Mouse (Mus musculus) thymus, adult 2 months (tissue): Measurements from ENCODE around the gene Sh2b3. TPM values are rescaled to one million over a fixed set of nuclear protein-coding genes. Genes with fewer than 3 reads are reported as not detected.
A peak's percentile ranks its signal among the peaks of the same experiment; 100 is the strongest.

Experiments used
- DNase-seq: peaks from one replicate; pipeline ENCODE4 v3.0.0; 2021
- H3K27ac ChIP-seq: fragments of 200-500 bp; 2 replicates; pipeline ENCODE4 v1.5.1; 2012; ENCODE audit warnings: low read length, control low read depth; ENCODE audit not compliant: control insufficient read depth, insufficient read depth
- H3K27me3 ChIP-seq: fragments of 200-500 bp; 2 replicates; pipeline ENCODE4 v1.6.1; 2012; ENCODE audit warnings: mild to moderate bottlenecking, low read length, moderate library complexity, mixed read lengths; ENCODE audit not compliant: control insufficient read depth, insufficient read depth
- H3K36me3 ChIP-seq: fragments of 200-500 bp; 2 replicates; pipeline ENCODE4 v1.6.1; 2012; ENCODE audit warnings: mild to moderate bottlenecking, low read length, moderate library complexity; ENCODE audit not compliant: control insufficient read depth, insufficient read depth
- H3K4me1 ChIP-seq: fragments of 200-500 bp; replicated peaks from 2 replicates; pipeline ENCODE4 v1.6.1; 2012; ENCODE audit warnings: low read length; ENCODE audit not compliant: control insufficient read depth, insufficient read depth
- H3K4me3 ChIP-seq: fragments of 200-500 bp; 2 replicates; pipeline ENCODE4 v1.5.1; 2012; ENCODE audit warnings: mild to moderate bottlenecking, low read length, control low read depth, moderate library complexity; ENCODE audit not compliant: control insufficient read depth, insufficient read depth
- CTCF ChIP-seq: fragments of 200-500 bp; IDR thresholded peaks from 2 replicates; pipeline ENCODE4 v1.5.1; 2012; ENCODE audit warnings: mild to moderate bottlenecking, control low read depth, low read length, moderate library complexity, borderline replicate concordance; ENCODE audit not compliant: control insufficient read depth, poor library complexity, insufficient read depth; ENCODE audit errors: extremely low read depth
- POLR2A ChIP-seq: fragments of 200-500 bp; IDR thresholded peaks from 2 replicates; pipeline ENCODE4 v1.6.1; 2012; ENCODE audit warnings: mild to moderate bottlenecking, low read length, control low read depth, moderate library complexity; ENCODE audit not compliant: control insufficient read depth, poor library complexity, insufficient read depth; ENCODE audit errors: extremely low read depth
- WGBS: fragments of 180-500 bp; shearing (Covaris S2); methylation state at CpG from one replicate; pipeline ENCODE4 v1.1.7; 2018; 5-methylcytosine and 5-hydroxymethylcytosine counted together
- polyA plus RNA-seq: library from polyadenylated mRNA; depleted of rRNA; stranded (reverse); fragments of >200 nt; gene quantifications from 2 replicates; pipeline ENCODE4 v1.2.3, GENCODE M21; 2012

The Sh2b3 gene
- polyA plus RNA-seq, 1 experiment: 48.3 TPM

GRCm38 (mm10) chr5:121808202-121808601 lies 29.2 kb downstream of the Sh2b3 start:
- H3K4me1 ChIP-seq: peaks cover 21% of the 10 kb centered on the region
- H3K36me3 ChIP-seq: peaks cover 25% of the 10 kb centered on the region

DNA sequence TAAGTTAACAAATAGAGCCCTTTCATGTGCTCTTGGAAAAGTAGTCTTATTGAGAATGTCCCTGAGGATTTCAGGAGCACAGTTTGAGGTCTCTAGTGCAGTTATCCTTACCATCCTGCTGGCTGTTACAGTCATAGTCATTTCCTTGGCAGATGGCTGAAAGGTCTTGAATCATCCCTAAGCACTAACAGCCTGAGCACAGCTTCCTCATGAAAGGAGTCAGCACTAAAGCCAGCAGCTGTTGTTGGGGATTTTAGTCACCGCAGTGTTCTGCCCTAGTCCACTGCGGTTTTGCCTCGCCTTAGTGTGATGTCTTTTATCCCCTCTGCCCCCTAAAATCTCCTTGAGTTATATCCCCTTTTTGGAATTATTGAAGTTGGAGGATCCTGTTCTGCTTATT lies 30.3 kb downstream of the Sh2b3 start:
- WGBS: 86% methylated on average over 3 of the region's 3 CpGs
- H3K27ac ChIP-seq: no peak overlapping the region
- H3K36me3 ChIP-seq: peaks cover 35% of the 10 kb centered on the region
- H3K4me1 ChIP-seq: peaks cover 13% of the 10 kb centered on the region
- TF ChIP-seq POLR2A (no peak), CTCF (no peak)
- H3K27me3 ChIP-seq: no peaks in the 10 kb centered on the region
- no peak overlapping the region for H3K4me3 ChIP-seq
- no peak for DNase-seq

More at GRCm38 (mm10) chr5:121808202-121808601, 29.2 kb downstream of the Sh2b3 start:
- Histone ChIP-seq H3K27me3 (no peaks in the 10 kb centered on the region), H3K4me3 (no peak overlapping the region), H3K27ac (no peak overlapping the region)
- WGBS: 96% methylated on average over 2 of the region's 2 CpGs
- TF ChIP-seq CTCF: no peak
- no peak for TF ChIP-seq POLR2A
- no peak for DNase-seq

- no peak overlapping the region for H3K27ac ChIP-seq
- no peak for TF ChIP-seq CTCF
- TF ChIP-seq POLR2A: no peak
- H3K4me1 ChIP-seq: no peaks in the 10 kb centered on the region
- H3K27me3 ChIP-seq: no peaks in the 10 kb centered on the region
- WGBS: 97% methylated on average over 2 of the region's 2 CpGs
- DNase-seq: no peak
- no peak overlapping the region for H3K4me3 ChIP-seq
- H3K36me3 ChIP-seq: peaks cover 43% of the 10 kb centered on the region
Measured at GRCm38 (mm10) chr5:121798447-121798846, 39.0 kb downstream of the Sh2b3 start.

GRCm38 (mm10) chr5:121795800-121796199 lies 41.6 kb downstream of the Sh2b3 start:
- no peak overlapping the region for H3K27ac ChIP-seq
- TF ChIP-seq CTCF: no peak
- TF ChIP-seq POLR2A: no peak
- 18% methylated on average over 3 of the region's 3 CpGs for WGBS
- peaks cover 29% of the 10 kb centered on the region for H3K36me3 ChIP-seq
- H3K4me3 ChIP-seq: no peak overlapping the region
- H3K4me1 ChIP-seq: no peaks in the 10 kb centered on the region
- peak; percentile 29 for DNase-seq
- H3K27me3 ChIP-seq: no peaks in the 10 kb centered on the region

- no peaks in the 10 kb centered on the region for H3K4me1 ChIP-seq
- WGBS: 88% methylated on average over 5 of the region's 5 CpGs
- no peaks in the 10 kb centered on the region for H3K27me3 ChIP-seq
- H3K36me3 ChIP-seq: peaks cover 29% of the 10 kb centered on the region
- H3K27ac ChIP-seq: no peak overlapping the region
- DNase-seq: no peak
- no peak for TF ChIP-seq POLR2A
- TF ChIP-seq CTCF: no peak
- H3K4me3 ChIP-seq: no peak overlapping the region
Measured at GRCm38 (mm10) chr5:121791026-121791425, 46.4 kb downstream of the Sh2b3 start.

- no peak for DNase-seq
- peaks cover 30% of the 10 kb centered on the region for H3K36me3 ChIP-seq
Measured at GRCm38 (mm10) chr5:121783862-121784500, 53.5 kb downstream of the Sh2b3 start.

More at GRCm38 (mm10) chr5:121783862-121784500, 53.5 kb downstream of the Sh2b3 start:
- H3K27me3 ChIP-seq: no peaks in the 10 kb centered on the region
- no peak for TF ChIP-seq POLR2A
- TF ChIP-seq CTCF: no peak
- no peak overlapping the region for H3K27ac ChIP-seq
- no peak overlapping the region for H3K4me3 ChIP-seq
- H3K4me1 ChIP-seq: no peaks in the 10 kb centered on the region
- WGBS: 90% methylated on average over 10 of the region's 10 CpGs
